Mouse (Mus musculus): ENCODE measurements at regions not wholly inside any gene's neighbourhood (a gene's known extent, or its start where the extent isn't known, plus 50 kb on each side); places are given as distances from the start of the nearest gene placed in this dataset.
"Not testable (repeated sequence)": the region's sequence is repeated elsewhere in the genome, so short reads cannot be mapped to it uniquely, and the experiment has no call there.

- no peak for DNase-seq (ENCODE audit: extremely low spot score in 1 of 2, low spot score in 1 of 2)
Measured at GRCm38 (mm10) chr8:31735610-31736009, 1692.9 kb upstream of the 5930422O12Rik start.

GRCm38 (mm10) chr8:31737314-31737713 is 1691.2 kb upstream of the 5930422O12Rik start:
- not testable (repeated sequence) for DNase-seq (ENCODE audit: extremely low spot score in 1 of 2, low spot score in 1 of 2)

- DNase-seq (ENCODE audit: extremely low spot score in 1 of 2, low spot score in 1 of 2), result no peak
Measured at GRCm38 (mm10) chr8:31746855-31747254, 1681.7 kb upstream of the 5930422O12Rik start.

- DNase-seq (ENCODE audit: extremely low spot score in 1 of 2, low spot score in 1 of 2), result no peak
Measured at GRCm38 (mm10) chr8:31749974-31750373, 1678.5 kb upstream of the 5930422O12Rik start.

- no peak for DNase-seq (ENCODE audit: extremely low spot score in 1 of 2, low spot score in 1 of 2)
Measured at GRCm38 (mm10) chr8:31750482-31751126, 1677.9 kb upstream of the 5930422O12Rik start.

- no peak for DNase-seq (ENCODE audit: extremely low spot score in 1 of 2, low spot score in 1 of 2)
Measured at GRCm38 (mm10) chr8:31755737-31756136, 1672.8 kb upstream of the 5930422O12Rik start.

GRCm38 (mm10) chr8:31762091-31762490 is 1666.4 kb upstream of the 5930422O12Rik start:
- DNase-seq (ENCODE audit: extremely low spot score in 1 of 2, low spot score in 1 of 2), result no peak

All from layer of hippocampus, postnatal 25 days (tissue).